Mouse (Mus musculus) forebrain, embryonic 11.5 days (tissue): Measurements from ENCODE around the gene Plxnc1. TPM values are rescaled to one million over a fixed set of nuclear protein-coding genes. Genes with fewer than 3 reads are reported as not detected.

ENCODE experiments used
- ATAC-seq: fragments of 200-750 bp; cut with Nextera tagmentation; replicated peaks from 2 replicates; pipeline ENCODE4 v1.8.0; 2017; ENCODE audit warnings: moderate TSS enrichment; ENCODE audit not compliant: low FRiP score
- DNase-seq: peaks from one replicate; pipeline ENCODE4 v3.0.0-alpha.2; 2017; ENCODE audit warnings: low spot score
- H3K27ac ChIP-seq: fragments of 300-500 bp; sonication (generic); 2 replicates; pipeline ENCODE4 v1.5.1; 2014; ENCODE audit warnings: low read depth, low read length
- H3K27me3 ChIP-seq: fragments of 300-500 bp; sonication (generic); 2 replicates; pipeline ENCODE4 v1.6.1; 2014; ENCODE audit warnings: mild to moderate bottlenecking, low read length, mixed read lengths; ENCODE audit not compliant: control insufficient read depth, insufficient read depth
- H3K36me3 ChIP-seq: fragments of 300-500 bp; sonication (generic); 2 replicates; pipeline ENCODE4 v1.6.1; 2014; ENCODE audit warnings: mild to moderate bottlenecking, low read length, moderate library complexity, mixed read lengths; ENCODE audit not compliant: control insufficient read depth, insufficient read depth
- H3K4me1 ChIP-seq: fragments of 300-500 bp; sonication (generic); replicated peaks from 2 replicates; pipeline ENCODE4 v1.6.1; 2014; ENCODE audit warnings: low read length, mixed read lengths; ENCODE audit not compliant: control insufficient read depth, insufficient read depth
- H3K4me2 ChIP-seq: fragments of 300-500 bp; sonication (generic); 2 replicates; pipeline ENCODE4 v1.6.1; 2014; ENCODE audit warnings: low read depth, mild to moderate bottlenecking, low read length, moderate library complexity, mixed read lengths; ENCODE audit not compliant: severe bottlenecking
- H3K4me3 ChIP-seq: fragments of 300-500 bp; sonication (generic); 2 replicates; pipeline ENCODE4 v1.5.1; 2014; ENCODE audit warnings: low read depth, low read length
- H3K9ac ChIP-seq: fragments of 300-500 bp; sonication (generic); 2 replicates; pipeline ENCODE4 v1.6.1; 2014; ENCODE audit warnings: low read length
- H3K9me3 ChIP-seq: fragments of 300-500 bp; sonication (generic); 2 replicates; pipeline ENCODE4 v1.6.1; 2016; ENCODE audit warnings: low read length, mixed read lengths; ENCODE audit not compliant: control insufficient read depth
- WGBS: fragments of 180-500 bp; shearing (Covaris S2); extraction: QIAGEN DNeasy Blood & Tissue Kit; methylation state at CpG from one replicate; pipeline ENCODE4 v1.1.7; 2014; 5-methylcytosine and 5-hydroxymethylcytosine counted together
- polyA plus RNA-seq: library from polyadenylated mRNA; unstranded; fragments of >200 nt; fragmentation: Nextera tagmentation; extraction: Ambion mirVana; gene quantifications from 2 replicates; pipeline ENCODE4 v1.2.1, GENCODE M21; 2014

Plxnc1 gene
- polyA plus RNA-seq, 1 experiment from 2014 or later: 7.5 TPM

GRCm38 (mm10) chr10:94922848-94923247 lies 21.8 kb downstream of the Plxnc1 start:
- Histone ChIP-seq H3K9me3 (no peaks in the 10 kb centered on the region), H3K4me2 (no peak overlapping the region), H3K4me3 (no peak overlapping the region), H3K27ac (no peak overlapping the region), H3K36me3 (no peaks in the 10 kb centered on the region), H3K9ac (no peak overlapping the region), H3K4me1 (peaks cover 7% of the 10 kb centered on the region; the same call in 1 of the 2 replicates), H3K27me3 (no peaks in the 10 kb centered on the region)
- 90% methylated on average over 12 of the region's 12 CpGs for WGBS
- DNase-seq (no peak), ATAC-seq (no peak)

GRCm38 (mm10) chr10:94921751-94922150 lies 22.9 kb downstream of the Plxnc1 start:
- no peak overlapping the region for H3K4me2 ChIP-seq
- no peaks in the 10 kb centered on the region for H3K36me3 ChIP-seq
- H3K27ac ChIP-seq: no peak overlapping the region
- H3K27me3 ChIP-seq: no peaks in the 10 kb centered on the region
- DNase-seq (no peak), ATAC-seq (no peak)
- peaks cover 4% of the 10 kb centered on the region; the same call in 1 of the 2 replicates for H3K4me1 ChIP-seq
- H3K4me3 ChIP-seq: no peak overlapping the region
- H3K9me3 ChIP-seq: no peaks in the 10 kb centered on the region
- WGBS: 67% methylated on average over 6 of the region's 6 CpGs
- H3K9ac ChIP-seq: no peak overlapping the region

GRCm38 (mm10) chr10:94920526-94920925 lies 24.1 kb downstream of the Plxnc1 start:
- Histone ChIP-seq H3K4me1 (no peaks in the 10 kb centered on the region), H3K27me3 (no peaks in the 10 kb centered on the region), H3K9ac (no peak overlapping the region), H3K9me3 (no peaks in the 10 kb centered on the region), H3K27ac (no peak overlapping the region), H3K4me3 (no peak overlapping the region), H3K36me3 (no peaks in the 10 kb centered on the region), H3K4me2 (no peak overlapping the region)
- ATAC-seq: no peak
- 85% methylated on average over 8 of the region's 8 CpGs for WGBS
- DNase-seq: no peak

- no peaks in the 10 kb centered on the region for H3K9me3 ChIP-seq
- no peak overlapping the region for H3K4me2 ChIP-seq
- no peak overlapping the region for H3K4me3 ChIP-seq
- no peak overlapping the region for H3K9ac ChIP-seq
- H3K27me3 ChIP-seq: no peaks in the 10 kb centered on the region
- no peaks in the 10 kb centered on the region for H3K36me3 ChIP-seq
- ATAC-seq (no peak), DNase-seq (no peak)
- WGBS: 74% methylated on average over 2 of the region's 2 CpGs
- no peak overlapping the region for H3K27ac ChIP-seq
- no peaks in the 10 kb centered on the region for H3K4me1 ChIP-seq
Measured at GRCm38 (mm10) chr10:94919960-94920359, 24.7 kb downstream of the Plxnc1 start.

- Histone ChIP-seq H3K9ac (no peak overlapping the region), H3K36me3 (no peaks in the 10 kb centered on the region), H3K27ac (no peak overlapping the region), H3K4me3 (no peak overlapping the region), H3K27me3 (no peaks in the 10 kb centered on the region), H3K9me3 (no peaks in the 10 kb centered on the region), H3K4me2 (no peak overlapping the region), H3K4me1 (no peaks in the 10 kb centered on the region)
- WGBS: 85% methylated on average over 12 of the region's 12 CpGs
- DNase-seq: no peak
- ATAC-seq: no peak
Measured at GRCm38 (mm10) chr10:94919552-94919951, 25.1 kb downstream of the Plxnc1 start.

- no peaks in the 10 kb centered on the region for H3K4me1 ChIP-seq
- no peak overlapping the region for H3K27ac ChIP-seq
- H3K27me3 ChIP-seq: no peaks in the 10 kb centered on the region
- no peaks in the 10 kb centered on the region for H3K36me3 ChIP-seq
- ATAC-seq (no peak), DNase-seq (no peak)
- no peak overlapping the region for H3K9ac ChIP-seq
- WGBS: 91% methylated on average over 7 of the region's 7 CpGs
- no peak overlapping the region for H3K4me2 ChIP-seq
- H3K9me3 ChIP-seq: no peaks in the 10 kb centered on the region
- no peak overlapping the region for H3K4me3 ChIP-seq
Measured at GRCm38 (mm10) chr10:94918618-94919017, 26.0 kb downstream of the Plxnc1 start.

GRCm38 (mm10) chr10:94917990-94918389 lies 26.6 kb downstream of the Plxnc1 start:
- ATAC-seq: no peak

GRCm38 (mm10) chr10:94917354-94917753 lies 27.3 kb downstream of the Plxnc1 start:
- H3K36me3 ChIP-seq: no peaks in the 10 kb centered on the region
- H3K27me3 ChIP-seq: no peaks in the 10 kb centered on the region
- no peak overlapping the region for H3K9ac ChIP-seq
- 84% methylated on average over 4 of the region's 4 CpGs for WGBS
- no peaks in the 10 kb centered on the region for H3K4me1 ChIP-seq
- ATAC-seq (no peak), DNase-seq (no peak)
- H3K9me3 ChIP-seq: no peaks in the 10 kb centered on the region
- H3K27ac ChIP-seq: no peak overlapping the region
- no peak overlapping the region for H3K4me3 ChIP-seq
- no peak overlapping the region for H3K4me2 ChIP-seq

More at GRCm38 (mm10) chr10:94917990-94918389, 26.6 kb downstream of the Plxnc1 start:
- Histone ChIP-seq H3K9me3 (no peaks in the 10 kb centered on the region), H3K4me1 (no peaks in the 10 kb centered on the region), H3K4me2 (no peak overlapping the region), H3K4me3 (no peak overlapping the region), H3K36me3 (no peaks in the 10 kb centered on the region), H3K27me3 (no peaks in the 10 kb centered on the region), H3K27ac (no peak overlapping the region), H3K9ac (no peak overlapping the region)
- DNase-seq: no peak
- 68% methylated on average over 2 of the region's 2 CpGs for WGBS

GRCm38 (mm10) chr10:94916610-94917009 lies 28.0 kb downstream of the Plxnc1 start:
- Histone ChIP-seq H3K27ac (no peak overlapping the region), H3K27me3 (no peaks in the 10 kb centered on the region), H3K4me3 (no peak overlapping the region), H3K4me2 (no peak overlapping the region), H3K9me3 (no peaks in the 10 kb centered on the region), H3K9ac (no peak overlapping the region), H3K4me1 (no peaks in the 10 kb centered on the region), H3K36me3 (no peaks in the 10 kb centered on the region)
- DNase-seq: no peak
- no peak for ATAC-seq
- WGBS: 87% methylated on average over 7 of the region's 7 CpGs
